7 mouse cellular contexts compared by ENCODE assay signal in the genomic region with DNA sequence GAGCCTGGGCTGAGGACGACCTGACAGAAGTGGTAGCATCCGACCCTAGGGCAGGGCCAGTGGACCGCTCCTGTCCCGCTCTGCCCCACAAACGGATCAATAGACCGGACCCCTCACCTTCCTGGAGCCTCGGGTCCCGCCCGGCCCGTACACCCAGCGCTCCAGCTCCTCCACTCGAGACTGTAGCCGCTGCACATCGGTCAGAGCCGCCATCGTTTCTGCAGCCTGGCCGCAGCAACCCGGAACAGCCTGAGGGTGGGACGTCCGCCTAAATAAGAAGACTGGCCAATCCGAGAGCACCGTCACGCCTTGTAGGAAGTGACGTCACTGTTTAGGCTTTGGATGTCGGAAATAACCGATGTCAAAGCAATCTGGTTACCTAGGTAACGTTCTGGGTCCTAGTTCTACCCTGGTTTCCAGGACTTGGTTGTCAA. TPM values are rescaled to one million over a fixed set of nuclear protein-coding genes. Genes with fewer than 3 reads are reported as not detected.
DNase-seq lines count a peak whose midpoint lies in the region; ATAC-seq and TF ChIP-seq lines count a peak whose summit lies in the region.

A gene (minus strand): TSS at position 253 of the 434 bp plus-strand sequence.

- peaks cover 22% of the 10 kb centered on the region for H3K36me3 ChIP-seq in embryonic facial prominence, embryonic 10.5 days (replicated peaks)
- H3K36me3 ChIP-seq in intestine, postnatal 0 days (ENCODE audit: control insufficient read depth, insufficient read depth): peaks cover 28% of the 10 kb centered on the region
- H3K36me3 ChIP-seq in midbrain, embryonic 12.5 days: peaks cover 28% of the 10 kb centered on the region
- H3K36me3 ChIP-seq in small intestine, adult 2 months (ENCODE audit: control insufficient read depth, insufficient read depth, low read length): peaks cover 14% of the 10 kb centered on the region

- H3K27ac ChIP-seq in embryonic facial prominence, embryonic 10.5 days (replicated peaks): peak within 1 kb of the TSS; percentile 86
- no peak within 1 kb of the TSS for H3K27ac ChIP-seq in intestine, postnatal 0 days (ENCODE audit: low read depth, low read length)
- H3K27ac ChIP-seq in midbrain, embryonic 12.5 days (replicated peaks): no peak within 1 kb of the TSS
- H3K27ac ChIP-seq in small intestine, adult 2 months (ENCODE audit: insufficient read depth, low read depth, low read length): no peak within 1 kb of the TSS

- TF ChIP-seq CTCF in intestine, postnatal 0 days (IDR thresholded peaks at IDR 0.05; ENCODE audit: low read depth): no peak
- no peak for TF ChIP-seq CTCF in small intestine, adult 2 months (IDR thresholded peaks at IDR 0.05; ENCODE audit: extremely low read depth, insufficient read length, insufficient replicate concordance, low read depth, low read length)

- H3K4me1 ChIP-seq in embryonic facial prominence, embryonic 10.5 days: peaks cover 29% of the 10 kb centered on the region
- H3K4me1 ChIP-seq in intestine, postnatal 0 days (replicated peaks; ENCODE audit: control insufficient read depth, insufficient read depth, low read length): no peaks in the 10 kb centered on the region
- H3K4me1 ChIP-seq in midbrain, embryonic 12.5 days: peaks cover 39% of the 10 kb centered on the region
- H3K4me1 ChIP-seq in small intestine, adult 2 months (ENCODE audit: control insufficient read depth, insufficient read depth, insufficient read length, low read length): peaks cover 7% of the 10 kb centered on the region; the same call in 1 of the 2 replicates

- WGBS in embryonic facial prominence, embryonic 10.5 days: under 1% methylated on average over 27 of the region's 27 CpGs
- under 1% methylated on average over 27 of the region's 27 CpGs for WGBS in intestine, postnatal 0 days
- WGBS in midbrain, embryonic 12.5 days: under 1% methylated on average over 27 of the region's 27 CpGs
- WGBS in small intestine, adult 2 months: under 1% methylated on average over 27 of the region's 27 CpGs

- peak within 1 kb of the TSS; percentile 94 for H3K4me3 ChIP-seq in embryonic facial prominence, embryonic 10.5 days
- H3K4me3 ChIP-seq in intestine, postnatal 0 days (ENCODE audit: low read depth, low read length): peak within 1 kb of the TSS; percentile 95
- H3K4me3 ChIP-seq in midbrain, embryonic 12.5 days: peak within 1 kb of the TSS; percentile 84
- peak within 1 kb of the TSS; percentile 79 for H3K4me3 ChIP-seq in small intestine, adult 2 months (ENCODE audit: low read depth, low read length)

- peak within 1 kb of the TSS; percentile 77 for H3K9ac ChIP-seq in intestine, postnatal 0 days (ENCODE audit: low read depth, low read length)
- H3K9ac ChIP-seq in midbrain, embryonic 12.5 days (replicated peaks): peak within 1 kb of the TSS; percentile 84

- ATAC-seq in intestine, postnatal 0 days: peak; percentile 92
- peak; percentile 94 for ATAC-seq in midbrain, embryonic 12.5 days (ENCODE audit: low FRiP score, low read depth)

- peaks cover 46% of the 10 kb centered on the region for H3K27me3 ChIP-seq in embryonic facial prominence, embryonic 10.5 days (replicated peaks; ENCODE audit: low read depth, poor library complexity, severe bottlenecking)
- H3K27me3 ChIP-seq in intestine, postnatal 0 days (replicated peaks; ENCODE audit: control insufficient read depth, insufficient read depth, low read length): peaks cover 36% of the 10 kb centered on the region
- peaks cover 43% of the 10 kb centered on the region for H3K27me3 ChIP-seq in midbrain, embryonic 12.5 days
- H3K27me3 ChIP-seq in small intestine, adult 2 months (ENCODE audit: control insufficient read depth, insufficient read depth, low read length): peaks cover 30% of the 10 kb centered on the region

- no peaks in the 10 kb centered on the region for H3K9me3 ChIP-seq in embryonic facial prominence, embryonic 10.5 days
- no peaks in the 10 kb centered on the region for H3K9me3 ChIP-seq in intestine, postnatal 0 days (ENCODE audit: control insufficient read depth)
- H3K9me3 ChIP-seq in midbrain, embryonic 12.5 days: no peaks in the 10 kb centered on the region

- H3K4me2 ChIP-seq in intestine, postnatal 0 days (replicated peaks; ENCODE audit: low read depth): peak within 1 kb of the TSS; percentile 85
- peak within 1 kb of the TSS; percentile 92 for H3K4me2 ChIP-seq in midbrain, embryonic 12.5 days (replicated peaks)

- intact Hi-C loops in left cerebral cortex, postnatal 4 days (cut with DNase I): no loop called here

- DNase-seq in adrenal gland, postnatal 10 days: peak; percentile 90
- peak; percentile 91 for DNase-seq in embryonic facial prominence, embryonic 10.5 days (ENCODE audit: low spot score)
- DNase-seq in gonadal fat pad, adult 2 months (ENCODE audit: low read depth): no peak
- peak; percentile 87 for DNase-seq in left cerebral cortex, postnatal 4 days

- peak; percentile 88 for TF ChIP-seq POLR2A in small intestine, adult 2 months (IDR thresholded peaks at IDR 0.05; ENCODE audit: low read depth, low read length)

RNA-seq across cellular contexts. Expression of the gene that starts here (rescaled TPM):
- 100 to 1,000 TPM; 100 to 104 TPM for total RNA-seq in adrenal gland, postnatal 10 days (2021)
- 133 and 140 TPM in 2 replicates for polyA plus RNA-seq in embryonic facial prominence, embryonic 10.5 days (2016; fragmentation: Nextera tagmentation; extraction: Ambion mirVana)
- polyA plus RNA-seq in gonadal fat pad, adult 2 months (2012; rRNA removed): 77.0 and 98.9 TPM in 2 replicates
- polyA plus RNA-seq in intestine, postnatal 0 days (2015; fragmentation: Nextera tagmentation; extraction: Ambion mirVana): 127 and 144 TPM in 2 replicates
- total RNA-seq in left cerebral cortex, postnatal 4 days (2021): 100 to 1,000 TPM; 161 to 166 TPM
- polyA plus RNA-seq in midbrain, embryonic 12.5 days (2016; fragmentation: Nextera tagmentation; extraction: Ambion mirVana): 184 and 185 TPM in 2 replicates
- 35.0 and 69.5 TPM in 2 replicates for polyA plus RNA-seq in small intestine, adult 2 months (2012; rRNA removed)
